In the genomic region with DNA sequence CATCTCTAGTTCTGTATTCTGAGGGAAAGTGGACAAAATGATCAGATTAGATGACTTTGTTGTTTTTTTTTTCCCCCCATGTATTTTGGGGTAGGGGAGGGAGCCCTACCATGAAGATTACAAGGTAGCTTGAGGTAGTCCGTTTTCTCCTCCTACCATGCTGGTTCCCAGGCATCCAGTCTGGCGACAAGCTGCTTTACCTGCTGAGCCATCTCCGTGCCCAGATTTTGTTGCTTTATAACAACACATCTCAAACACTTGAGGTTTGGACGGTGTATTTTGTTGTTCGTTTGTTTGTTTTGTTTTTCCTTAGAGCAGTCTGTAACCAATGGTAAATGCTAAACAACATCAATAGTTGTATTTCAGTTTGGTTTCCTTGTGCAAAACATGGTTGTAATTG, we compare ENCODE assay signal across 12 mouse cellular contexts.
DNase-seq lines count a peak whose midpoint lies in the region.
"Had no signal": no experiment of that assay in that cellular context is flagged by ENCODE, and none has a peak within 500 bp of the region (broad histone marks: within the 10 kb centered on the region; RNA-seq: fewer than 3 reads in every experiment).

No protein-coding gene starts in this region.

- peak; percentile 25 for DNase-seq in cerebellum, adult 11 months
- DNase-seq in cerebellum, adult 11-12 months: no peak
- peak; percentile 53 for DNase-seq in cerebellum, adult 9-10 months
- DNase-seq in cerebellum, adult 9-11 months: no peak
- peak; percentile 41 to 59 for DNase-seq in cerebellum, postnatal 14 days
- DNase-seq in cerebellum, postnatal 4 days (ENCODE audit: low spot score in 2 of 2): no peak
- peak; percentile 23 to 24 for DNase-seq in cerebellum, postnatal 36 days
- DNase-seq: adrenal gland, adult 8-10 months; adrenal gland, postnatal 14 days; adrenal gland, postnatal 36 days; B cell, adult 2 months; embryo, embryonic 11 days had no signal

Comparison
In these comparisons a context has a peak if more than half of its experiments do, and no peak if none do; other contexts are left out.
1. DNase-seq: peak in cerebellum, adult 11 months (single experiment), cerebellum, adult 9-10 months (single experiment), cerebellum, postnatal 14 days (2 of 2) and cerebellum, postnatal 36 days (2 of 2); none in cerebellum, adult 11-12 months (single experiment), cerebellum, adult 9-11 months (single experiment) and cerebellum, postnatal 4 days (0 of 2).